In genomic region chr16:60509707-60510106, GRCm38 (mm10) we compare ENCODE assay signal across 24 mouse cellular contexts.
A peak's percentile ranks its signal among the peaks of the same experiment; 100 is the strongest.
DNase-seq lines count a peak whose midpoint lies in the region; ATAC-seq and TF ChIP-seq lines count a peak whose summit lies in the region.
"Had no signal": no experiment of that assay in that cellular context is flagged by ENCODE, and none has a peak within 500 bp of the region (broad histone marks: within the 10 kb centered on the region; RNA-seq: fewer than 3 reads in every experiment).

No protein-coding gene starts in this region.

- H3K4me2 ChIP-seq in midbrain, embryonic 14.5 days (ENCODE audit: low read length): no peak overlapping the region
- H3K4me2 ChIP-seq in midbrain, embryonic 15.5 days: no peak overlapping the region
- H3K4me2 ChIP-seq in hindbrain, embryonic 16.5 days (ENCODE audit: low read length): no peak overlapping the region
- H3K4me2 ChIP-seq: embryonic facial prominence, embryonic 15.5 days; intestine, embryonic 15.5 days; limb, embryonic 12.5 days; liver, embryonic 11.5 days had no signal

- 9% methylated on average over 3 of the region's 3 CpGs for WGBS in midbrain, embryonic 14.5 days
- 24% methylated on average over 3 of the region's 3 CpGs for WGBS in midbrain, embryonic 15.5 days
- 25% methylated on average over 3 of the region's 3 CpGs for WGBS in hindbrain, embryonic 16.5 days

- ATAC-seq in midbrain, embryonic 14.5 days (ENCODE audit: low FRiP score, low TSS enrichment): peak; percentile 34; the same call in 1 of the 2 replicates
- ATAC-seq in midbrain, embryonic 15.5 days (replicated peaks): no peak
- peak; percentile 63; the same call in 1 of the 2 replicates for ATAC-seq in hindbrain, embryonic 16.5 days
- ATAC-seq: intestine, embryonic 15.5 days; liver, postnatal 0 days; lung, postnatal 0 days had no signal

- peak; percentile 41 for DNase-seq in embryo, embryonic 10 days (ENCODE audit: low spot score)
- no peak for DNase-seq in embryo, embryonic 9.5 days (ENCODE audit: extremely low spot score)
- DNase-seq in midbrain, embryonic 14.5 days: peak; percentile 25
- peak; percentile 30 for DNase-seq in embryo, embryonic 11 days
- no peak for DNase-seq in kidney, postnatal 25 days
- no peak for DNase-seq in left cerebral cortex, adult 2 months (ENCODE audit: extremely low spot score in 1 of 2, low spot score in 2 of 2)
- DNase-seq: adrenal gland, postnatal 14 days; cerebellum, adult 9-11 months; gastrocnemius, adult 2 months; heart, postnatal 4 days; kidney, adult 8-10 months; kidney, postnatal 10 days; layer of hippocampus, postnatal 36 days; liver, postnatal 0 days; right cerebral cortex, postnatal 4 days; thymus, postnatal 25 days had no signal

- intact Hi-C loops in left cerebral cortex, adult 2 months (cut with DNase I): no loop called here

- no peaks in the 10 kb centered on the region for H3K36me3 ChIP-seq in midbrain, embryonic 14.5 days (ENCODE audit: control insufficient read depth, insufficient read depth, low read length)
- H3K36me3 ChIP-seq in midbrain, embryonic 15.5 days (replicated peaks): no peaks in the 10 kb centered on the region
- H3K36me3 ChIP-seq in hindbrain, embryonic 16.5 days (ENCODE audit: control insufficient read depth, insufficient read depth, low read length): no peaks in the 10 kb centered on the region
- H3K36me3 ChIP-seq: embryonic facial prominence, embryonic 15.5 days; heart, embryonic 10.5 days; intestine, embryonic 15.5 days; limb, embryonic 12.5 days had no signal

- no peaks in the 10 kb centered on the region for H3K4me1 ChIP-seq in midbrain, embryonic 14.5 days (ENCODE audit: control insufficient read depth, insufficient read depth, low read length)
- no peaks in the 10 kb centered on the region for H3K4me1 ChIP-seq in midbrain, embryonic 15.5 days
- no peaks in the 10 kb centered on the region for H3K4me1 ChIP-seq in hindbrain, embryonic 16.5 days (ENCODE audit: control insufficient read depth, insufficient read depth, low read depth, low read length)
- H3K4me1 ChIP-seq: embryonic facial prominence, embryonic 15.5 days; heart, embryonic 10.5 days; intestine, embryonic 15.5 days; limb, embryonic 12.5 days had no signal

- no peak overlapping the region for H3K4me3 ChIP-seq in midbrain, embryonic 14.5 days (replicated peaks; ENCODE audit: low read depth, low read length)
- no peak overlapping the region for H3K4me3 ChIP-seq in midbrain, embryonic 15.5 days
- no peak overlapping the region for H3K4me3 ChIP-seq in hindbrain, embryonic 16.5 days (ENCODE audit: low read length)
- no peak overlapping the region for H3K4me3 ChIP-seq in left cerebral cortex, adult 2 months
- H3K4me3 ChIP-seq: embryonic facial prominence, embryonic 15.5 days; gastrocnemius, adult 2 months; heart, embryonic 10.5 days; intestine, embryonic 15.5 days; limb, embryonic 12.5 days had no signal

- H3K9me3 ChIP-seq in midbrain, embryonic 14.5 days (ENCODE audit: control insufficient read depth, low read length): no peaks in the 10 kb centered on the region
- H3K9me3 ChIP-seq in midbrain, embryonic 15.5 days: no peaks in the 10 kb centered on the region
- no peaks in the 10 kb centered on the region for H3K9me3 ChIP-seq in hindbrain, embryonic 16.5 days (ENCODE audit: control insufficient read depth, low read length)
- H3K9me3 ChIP-seq: embryonic facial prominence, embryonic 15.5 days; heart, embryonic 10.5 days; intestine, embryonic 15.5 days; limb, embryonic 12.5 days had no signal

- no peak for TF ChIP-seq CTCF in left cerebral cortex, adult 2 months (IDR thresholded peaks at IDR 0.05)

- H3K9ac ChIP-seq in midbrain, embryonic 14.5 days (replicated peaks; ENCODE audit: low read length): no peak overlapping the region
- H3K9ac ChIP-seq in midbrain, embryonic 15.5 days: no peak overlapping the region
- H3K9ac ChIP-seq in hindbrain, embryonic 16.5 days (ENCODE audit: low read depth, low read length): no peak overlapping the region
- H3K9ac ChIP-seq: embryonic facial prominence, embryonic 15.5 days; intestine, embryonic 15.5 days; limb, embryonic 12.5 days; liver, postnatal 0 days had no signal

- no peak overlapping the region for H3K27ac ChIP-seq in midbrain, embryonic 14.5 days (replicated peaks; ENCODE audit: low read depth, low read length)
- H3K27ac ChIP-seq in midbrain, embryonic 15.5 days: no peak overlapping the region
- no peak overlapping the region for H3K27ac ChIP-seq in hindbrain, embryonic 16.5 days (ENCODE audit: low read depth, low read length)
- no peak overlapping the region for H3K27ac ChIP-seq in left cerebral cortex, adult 2 months
- H3K27ac ChIP-seq: embryonic facial prominence, embryonic 15.5 days; gastrocnemius, adult 2 months; heart, embryonic 10.5 days; intestine, embryonic 15.5 days; limb, embryonic 12.5 days had no signal

- no peaks in the 10 kb centered on the region for H3K27me3 ChIP-seq in midbrain, embryonic 14.5 days (ENCODE audit: control insufficient read depth, insufficient read depth, low read length)
- no peaks in the 10 kb centered on the region for H3K27me3 ChIP-seq in midbrain, embryonic 15.5 days (replicated peaks)
- H3K27me3 ChIP-seq in hindbrain, embryonic 16.5 days (replicated peaks; ENCODE audit: control insufficient read depth, insufficient read depth, low read length): no peaks in the 10 kb centered on the region
- H3K27me3 ChIP-seq: embryonic facial prominence, embryonic 15.5 days; intestine, embryonic 15.5 days; limb, embryonic 12.5 days had no signal

Comparison
In these comparisons a context has a peak if more than half of its experiments do, and no peak if none do; other contexts are left out.
1. DNase-seq: peak in embryo, embryonic 10 days (single experiment), midbrain, embryonic 14.5 days (single experiment) and embryo, embryonic 11 days (single experiment); none in embryo, embryonic 9.5 days (single experiment), kidney, postnatal 25 days (0 of 2) and left cerebral cortex, adult 2 months (0 of 2).